Mouse (Mus musculus): Measurements from ENCODE around the gene Bag6. TPM values are rescaled to one million over a fixed set of nuclear protein-coding genes. Genes with fewer than 3 reads are reported as not detected.
A peak's percentile ranks its signal among the peaks of the same experiment; 100 is the strongest.
"Not testable (repeated sequence)": the region's sequence is repeated elsewhere in the genome, so short reads cannot be mapped to it uniquely, and the experiment has no call there.

Gene Bag6
- total RNA-seq, 1 experiment from 2014 or later, result 104 TPM

DNA sequence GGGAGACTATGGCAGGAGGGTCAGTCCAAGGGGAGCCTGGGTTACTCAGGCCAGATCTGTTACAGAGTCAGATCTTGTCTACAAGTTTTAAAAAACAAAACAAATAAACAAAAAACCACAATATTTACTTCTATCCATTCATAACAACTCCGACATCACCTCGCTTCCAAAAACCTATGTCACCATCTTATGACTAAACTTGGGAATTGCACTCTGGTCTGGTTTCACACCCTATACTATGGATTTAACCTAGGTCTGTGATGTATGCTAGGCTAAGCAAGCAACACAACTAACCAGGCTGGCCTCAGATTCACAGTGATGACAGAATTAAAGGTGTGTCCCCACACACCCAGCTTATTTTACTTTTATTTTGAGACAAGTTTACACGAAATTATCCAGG is 28.5 kb upstream of the Bag6 start:
- ATAC-seq (replicated peaks; ENCODE audit: insufficient number of reproducible peaks, low FRiP score, low TSS enrichment, poor library complexity, severe bottlenecking), result no peak

DNA sequence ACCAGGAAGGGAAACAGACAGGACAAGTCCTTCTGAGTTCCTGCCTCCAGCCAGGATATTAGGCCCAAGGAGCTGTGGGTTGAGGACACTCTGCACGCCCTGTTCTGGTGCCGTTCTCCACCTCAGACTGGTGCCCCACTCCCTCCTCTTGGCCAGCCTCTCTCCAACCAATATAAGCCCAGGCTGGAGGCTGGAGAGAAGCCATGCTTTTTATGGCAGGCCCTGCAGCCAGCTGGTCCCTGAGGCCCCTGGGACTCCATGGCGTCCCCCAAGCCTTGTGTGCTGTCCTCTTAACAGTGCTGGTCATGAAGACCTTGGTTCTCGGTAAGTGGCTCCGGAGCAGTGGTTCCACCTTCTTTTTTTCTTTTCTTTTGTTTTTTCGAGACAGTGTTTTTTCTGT is 26.9 kb upstream of the Bag6 start, which contains the start of gene Ly6g5c:
Gene Ly6g5c (plus strand): TSS at position 183 of the 400 bp plus-strand sequence.
- no peak for ATAC-seq (replicated peaks; ENCODE audit: insufficient number of reproducible peaks, low FRiP score, low TSS enrichment, poor library complexity, severe bottlenecking)

DNA sequence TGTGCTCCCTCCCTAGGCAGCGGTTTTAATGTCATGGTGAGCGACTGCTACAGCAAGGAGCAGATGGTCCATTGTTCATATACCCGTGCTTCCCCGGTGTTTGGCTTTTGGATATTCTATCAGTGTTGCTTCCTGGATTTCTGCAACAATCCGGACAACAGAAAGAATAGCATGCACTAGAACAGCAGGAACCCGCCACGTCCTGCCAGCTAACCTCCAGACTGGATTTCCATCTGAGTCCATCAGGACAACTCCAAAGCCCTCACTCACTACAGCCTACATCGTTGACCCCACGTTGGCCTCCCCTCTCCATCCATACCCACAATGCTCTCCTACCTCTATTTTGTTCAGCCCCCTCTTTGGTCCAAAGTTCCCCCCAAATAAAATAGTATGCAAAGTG is 23.2 kb upstream of the Bag6 start:
- no peak for ATAC-seq (replicated peaks; ENCODE audit: insufficient number of reproducible peaks, low FRiP score, low TSS enrichment, poor library complexity, severe bottlenecking)

DNA sequence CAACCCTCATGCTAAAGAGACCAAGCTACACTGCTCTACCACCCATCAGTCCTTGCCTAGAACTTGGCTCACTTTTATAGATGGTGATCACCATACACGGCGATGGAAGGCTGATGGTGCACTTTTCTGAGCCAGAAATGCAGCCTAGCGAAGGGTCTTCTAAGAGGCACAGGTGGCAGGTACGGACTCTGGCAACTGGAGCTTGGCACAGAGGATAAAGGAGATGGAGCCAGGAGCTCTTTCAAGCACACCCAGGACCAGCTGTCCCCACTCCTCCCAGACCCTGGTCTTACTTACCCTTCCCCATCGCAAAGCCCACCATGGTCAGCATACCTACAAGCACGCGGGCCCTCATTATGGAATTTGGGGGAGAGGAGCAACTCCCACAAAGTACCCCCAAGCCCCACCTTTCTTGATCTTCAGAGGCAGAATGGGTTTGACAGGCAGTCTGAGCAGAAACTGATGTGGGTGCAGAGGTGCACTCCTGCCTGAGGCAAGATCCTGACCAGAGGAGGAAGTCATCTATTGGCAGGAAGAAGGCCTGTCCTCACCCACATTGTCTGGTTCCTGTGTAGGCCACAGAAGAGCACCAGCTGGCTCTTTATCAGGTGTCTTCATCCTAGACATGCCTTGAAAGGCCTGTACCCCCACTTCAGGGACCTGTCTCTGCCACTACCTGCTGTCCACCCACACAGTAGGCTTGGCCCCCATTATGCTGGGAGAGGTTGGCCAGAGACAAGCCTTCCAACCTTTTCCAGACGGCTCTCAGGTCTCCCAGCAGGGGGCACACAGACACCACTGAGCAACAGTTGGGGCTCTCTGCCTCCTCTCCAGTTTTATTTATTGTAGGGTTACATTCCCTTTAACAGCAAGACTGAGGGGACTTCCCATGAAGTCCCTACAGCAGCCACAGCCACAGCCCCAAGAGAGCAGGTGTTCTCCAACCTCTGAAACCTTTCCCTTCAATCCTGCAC is 19.6 kb upstream of the Bag6 start, which contains the start of gene Ly6g5b:
Gene Ly6g5b (minus strand): TSS at position 383 of the 974 bp plus-strand sequence.
- peak; percentile 32; the same call in 1 of the 2 replicates for ATAC-seq (replicated peaks; ENCODE audit: insufficient number of reproducible peaks, low FRiP score, low TSS enrichment, poor library complexity, severe bottlenecking)

- no peak for ATAC-seq (replicated peaks; ENCODE audit: insufficient number of reproducible peaks, low FRiP score, low TSS enrichment, poor library complexity, severe bottlenecking)
These were observed 14.2 kb upstream of the Bag6 start for GRCm38 (mm10) chr17:35120745-35121142.

DNA sequence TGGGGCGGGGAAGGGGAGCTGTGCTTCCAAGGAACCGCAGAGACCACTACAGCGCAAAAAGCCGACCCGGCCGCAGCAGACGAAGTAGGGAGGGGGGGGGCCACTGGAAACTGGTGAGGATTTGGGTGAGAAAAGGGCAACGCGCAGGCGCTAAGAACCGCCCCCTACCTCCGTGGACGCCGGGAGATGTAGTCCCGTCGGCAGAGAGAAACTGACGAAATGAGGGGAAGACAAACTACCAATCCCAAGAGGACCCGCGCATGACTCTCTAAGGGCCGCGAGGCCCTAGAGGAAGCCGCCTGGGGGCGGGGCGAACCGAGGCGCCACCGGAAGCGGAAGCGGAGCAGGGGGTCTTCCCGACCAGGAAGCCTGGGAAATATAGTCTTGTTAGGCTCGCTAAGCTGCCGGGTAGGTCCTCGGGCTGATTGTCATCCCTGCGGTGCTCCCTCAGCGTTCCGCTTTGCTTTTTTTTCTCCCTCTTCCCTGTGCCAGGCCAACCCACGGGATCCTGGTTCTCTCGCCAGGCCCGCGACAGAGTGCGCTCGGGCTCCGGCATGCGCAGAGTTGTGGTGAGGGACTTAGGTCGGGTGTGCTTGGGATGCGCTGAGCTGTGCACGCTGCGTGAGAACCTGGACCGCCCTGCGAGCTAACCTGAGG is 13.7 kb upstream of the Bag6 start, which contains the start of gene Gpank1:
Gene Gpank1 (plus strand): TSS at position 313 of the 657 bp plus-strand sequence.
- ATAC-seq (replicated peaks; ENCODE audit: insufficient number of reproducible peaks, low FRiP score, low TSS enrichment, poor library complexity, severe bottlenecking), result peak; percentile 88

DNA sequence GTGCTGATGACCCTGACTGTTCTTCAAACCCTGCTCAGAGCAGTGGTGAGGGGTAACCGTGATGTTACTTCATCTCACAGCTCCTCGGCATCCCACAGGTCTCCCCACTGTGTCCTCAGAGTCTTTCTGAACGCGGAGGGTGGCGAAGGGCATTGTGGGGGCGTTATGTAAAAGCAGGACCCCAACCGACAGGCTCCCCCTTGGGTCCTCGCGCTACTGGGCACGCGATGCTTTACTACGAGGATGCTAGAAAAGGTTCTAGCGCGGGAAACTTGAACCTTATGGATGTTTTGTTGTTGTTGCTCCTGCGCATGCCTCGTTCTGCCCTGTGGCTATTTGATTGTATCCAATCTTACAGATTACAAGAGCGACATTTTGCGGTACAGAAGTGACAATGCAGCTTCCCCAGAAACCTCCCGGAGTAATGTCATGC is 13.1 kb upstream of the Bag6 start, which contains the start of gene Csnk2b:
Gene Csnk2b (minus strand): TSS at position 183 of the 433 bp plus-strand sequence.
- 0 out of 2 replicates have a peak, but pooled peaks have one; percentile 7 for ATAC-seq (replicated peaks; ENCODE audit: insufficient number of reproducible peaks, low FRiP score, low TSS enrichment, poor library complexity, severe bottlenecking)

DNA sequence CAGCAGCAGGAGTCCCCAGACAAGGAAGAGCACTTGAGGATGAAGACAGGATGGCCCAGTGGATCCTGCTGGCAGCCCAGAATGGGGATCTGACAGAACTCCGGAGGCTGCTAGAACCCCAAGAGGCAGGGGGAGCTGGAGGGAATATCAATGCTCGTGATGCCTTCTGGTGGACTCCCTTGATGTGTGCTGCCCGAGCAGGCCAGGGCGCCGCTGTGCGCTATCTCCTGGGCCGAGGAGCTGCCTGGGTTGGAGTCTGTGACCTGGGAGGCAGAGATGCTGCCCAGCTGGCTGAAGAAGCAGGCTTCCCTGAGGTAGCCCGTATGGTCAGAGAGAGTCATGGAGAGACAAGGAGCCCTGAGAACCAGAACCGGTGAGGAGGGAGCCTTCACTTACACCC is 11.7 kb upstream of the Bag6 start:
- ATAC-seq (replicated peaks; ENCODE audit: insufficient number of reproducible peaks, low FRiP score, low TSS enrichment, poor library complexity, severe bottlenecking), result not testable (repeated sequence)

GRCm38 (mm10) chr17:35124261-35124896 is 10.6 kb upstream of the Bag6 start:
- ATAC-seq (replicated peaks; ENCODE audit: insufficient number of reproducible peaks, low FRiP score, low TSS enrichment, poor library complexity, severe bottlenecking), result not testable (repeated sequence)

GRCm38 (mm10) chr17:35125081-35125480 is 9.9 kb upstream of the Bag6 start:
- peak; percentile 33 for ATAC-seq (replicated peaks; ENCODE audit: insufficient number of reproducible peaks, low FRiP score, low TSS enrichment, poor library complexity, severe bottlenecking)

DNA sequence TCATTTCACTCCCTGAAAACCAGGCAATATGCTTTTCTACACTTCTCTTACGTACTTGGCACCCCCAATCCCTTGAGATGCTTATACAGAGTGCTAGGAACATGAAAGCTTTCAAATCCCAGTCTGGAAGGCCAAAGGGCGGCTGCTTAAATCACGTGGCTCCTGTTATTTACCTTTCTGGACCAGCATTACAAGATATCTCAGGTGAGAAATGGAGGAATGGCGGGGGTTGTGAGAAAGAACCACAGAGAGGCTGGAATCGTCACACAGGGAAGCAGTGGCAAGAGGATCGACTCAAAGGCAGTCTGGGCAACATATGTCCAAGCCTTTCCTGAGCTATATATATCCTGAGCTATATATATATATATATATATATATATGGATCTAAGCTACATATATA is 9.4 kb upstream of the Bag6 start:
- ATAC-seq (replicated peaks; ENCODE audit: insufficient number of reproducible peaks, low FRiP score, low TSS enrichment, poor library complexity, severe bottlenecking), result no peak

DNA sequence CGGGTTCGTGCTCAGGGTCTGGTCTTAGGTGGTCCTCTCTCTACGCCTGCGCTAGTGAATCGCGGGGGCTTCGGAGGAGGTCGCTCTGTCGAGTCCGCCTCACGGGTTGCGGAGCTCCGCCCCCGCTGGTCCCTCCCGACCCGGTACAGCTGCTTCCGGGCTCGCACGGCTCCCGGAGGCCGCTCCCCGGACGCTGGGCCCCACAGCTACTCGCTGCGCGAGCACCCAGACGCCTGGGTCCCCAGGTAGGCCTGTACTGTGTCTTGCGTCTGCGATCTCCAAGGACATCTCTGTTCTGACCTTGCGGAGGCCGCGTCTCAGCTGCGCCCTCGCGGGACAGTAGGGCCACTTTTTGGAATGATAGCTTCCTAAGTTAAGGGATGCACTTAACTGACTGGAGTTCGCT is 8.8 kb upstream of the Bag6 start, which contains the start of gene D17H6S53E:
Gene D17H6S53E (plus strand): TSS at position 168 of the 406 bp plus-strand sequence.
- peak; percentile 20; the same call in 1 of the 2 replicates for ATAC-seq (replicated peaks; ENCODE audit: insufficient number of reproducible peaks, low FRiP score, low TSS enrichment, poor library complexity, severe bottlenecking)

DNA sequence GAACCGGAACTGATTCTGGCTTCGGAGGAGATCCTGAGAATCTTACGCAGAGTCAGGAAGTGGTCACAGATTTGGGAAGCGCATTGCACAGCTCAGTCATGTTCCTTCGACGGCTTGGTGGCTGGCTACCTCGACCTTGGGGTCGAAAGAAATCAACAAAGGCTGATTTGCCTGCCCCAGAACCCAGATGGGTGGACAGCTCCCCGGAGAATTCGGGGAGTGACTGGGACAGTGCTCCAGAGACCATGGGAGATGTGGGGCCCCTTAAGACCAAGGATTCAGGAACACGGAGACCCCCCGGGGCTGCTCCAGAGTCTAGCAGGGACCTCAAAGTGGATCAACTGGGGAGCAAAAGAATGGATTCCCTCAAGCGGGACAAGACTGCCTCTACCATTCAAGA is 8.0 kb upstream of the Bag6 start:
- ATAC-seq (replicated peaks; ENCODE audit: insufficient number of reproducible peaks, low FRiP score, low TSS enrichment, poor library complexity, severe bottlenecking), result no peak

- no peak for ATAC-seq (replicated peaks; ENCODE audit: insufficient number of reproducible peaks, low FRiP score, low TSS enrichment, poor library complexity, severe bottlenecking)
These were observed 6.0 kb upstream of the Bag6 start for GRCm38 (mm10) chr17:35128996-35129395.

DNA sequence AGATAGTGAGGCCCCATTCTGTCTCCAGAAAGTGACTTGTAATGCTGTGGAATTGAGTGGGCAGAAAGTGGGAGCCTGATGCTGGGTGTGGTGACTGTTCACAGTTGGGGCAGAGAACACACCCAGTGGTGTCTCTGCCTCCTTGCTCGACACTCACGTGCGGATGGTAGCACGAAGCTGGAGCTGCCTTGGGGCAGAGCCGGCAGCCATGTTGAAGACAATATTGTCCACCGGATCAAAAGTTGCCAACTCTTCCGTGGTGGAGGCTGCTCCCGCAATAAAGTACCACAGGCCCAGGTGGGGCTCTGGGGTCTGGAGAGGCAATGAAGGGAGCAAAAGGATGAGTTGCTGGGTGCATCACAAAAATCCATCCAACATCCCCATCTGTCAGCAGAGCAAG is 3.9 kb upstream of the Bag6 start:
- ATAC-seq (replicated peaks; ENCODE audit: insufficient number of reproducible peaks, low FRiP score, low TSS enrichment, poor library complexity, severe bottlenecking), result no peak

DNA sequence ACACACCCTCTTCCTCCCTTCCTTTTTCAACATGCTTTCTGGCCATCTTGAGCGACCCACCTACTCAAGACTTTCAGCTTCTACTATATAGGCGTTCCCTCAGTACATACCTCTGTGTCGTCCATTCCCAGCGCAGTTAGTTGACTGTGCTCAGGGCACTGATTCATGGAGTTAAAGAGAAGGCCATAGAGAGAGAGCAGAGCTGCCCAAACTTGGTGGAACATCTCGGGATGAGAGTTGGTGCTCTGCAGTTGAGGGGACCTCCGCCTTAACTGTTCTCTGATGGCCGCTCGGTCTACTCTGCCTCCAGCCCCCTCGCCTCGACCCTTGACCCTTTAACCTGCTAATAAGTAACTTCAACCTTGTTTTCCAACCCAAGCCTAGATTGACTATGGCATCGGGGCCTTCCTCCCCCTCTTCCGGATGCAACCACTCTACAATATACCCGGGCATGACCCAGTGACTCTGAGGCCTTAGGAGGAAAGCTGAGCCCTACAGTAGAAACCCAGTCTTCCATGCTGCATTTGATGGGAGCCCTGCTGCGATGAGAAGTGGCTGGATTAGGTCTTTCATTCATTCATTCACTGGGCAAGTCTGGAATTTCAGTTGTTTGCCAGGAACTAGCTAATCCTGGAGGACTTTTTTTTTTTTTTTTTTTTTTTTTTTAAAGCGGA is 3.3 kb upstream of the Bag6 start, which contains the start of gene Apom:
Gene Apom (minus strand): TSS at position 551 of the 674 bp plus-strand sequence.
- ATAC-seq (replicated peaks; ENCODE audit: insufficient number of reproducible peaks, low FRiP score, low TSS enrichment, poor library complexity, severe bottlenecking), result no peak

GRCm38 (mm10) chr17:35132174-35132560 is 2.8 kb upstream of the Bag6 start:
- no peak for ATAC-seq (replicated peaks; ENCODE audit: insufficient number of reproducible peaks, low FRiP score, low TSS enrichment, poor library complexity, severe bottlenecking)

GRCm38 (mm10) chr17:35133517-35133916 is 1.5 kb upstream of the Bag6 start:
- no peak for ATAC-seq (replicated peaks; ENCODE audit: insufficient number of reproducible peaks, low FRiP score, low TSS enrichment, poor library complexity, severe bottlenecking)
